Mouse (Mus musculus): ENCODE data around the gene Amdhd2.

The Amdhd2 gene

GRCm38 (mm10) chr17:24119446-24119845 is 44.1 kb downstream of the Amdhd2 start:
- in situ Hi-C loops (cut with MboI; ENCODE audit: unreplicated experiment in 2 of 2), result no loop called here

- in situ Hi-C loops (cut with MboI; ENCODE audit: unreplicated experiment in 2 of 2), result no loop called here
Measured at GRCm38 (mm10) chr17:24113031-24113430, 50.5 kb downstream of the Amdhd2 start.

- in situ Hi-C loops (cut with MboI; ENCODE audit: unreplicated experiment in 2 of 2), result no loop called here
Measured at GRCm38 (mm10) chr17:24111256-24111655, 52.3 kb downstream of the Amdhd2 start.

- in situ Hi-C loops (cut with MboI; ENCODE audit: unreplicated experiment in 2 of 2), result no loop called here
Measured at GRCm38 (mm10) chr17:24108896-24109295, 54.7 kb downstream of the Amdhd2 start.
